Mouse (Mus musculus) forebrain, embryonic 14.5 days (tissue): ENCODE measurements around the gene Daam1. TPM values are rescaled to one million over a fixed set of nuclear protein-coding genes. Genes with fewer than 3 reads are reported as not detected.

Experiments used
- ATAC-seq: fragments of 200-750 bp; cut with Nextera tagmentation; 2 replicates; pipeline ENCODE4 v1.8.0; 2017; ENCODE audit warnings: mild to moderate bottlenecking, moderate library complexity
- DNase-seq: peaks from one replicate; pipeline ENCODE4 v3.0.0-alpha.2; 2015; ENCODE audit warnings: low spot score
- H3K27ac ChIP-seq: fragments of 300-500 bp; sonication (generic); 2 replicates; pipeline ENCODE4 v1.5.1; 2014; ENCODE audit warnings: low read depth, mild to moderate bottlenecking, control low read depth, low read length, moderate library complexity
- H3K27me3 ChIP-seq: fragments of 300-500 bp; sonication (generic); replicated peaks from 2 replicates; pipeline ENCODE4 v1.6.1; 2014; ENCODE audit warnings: low read length, control low read depth, mixed read lengths; ENCODE audit not compliant: control insufficient read depth, insufficient read depth
- H3K36me3 ChIP-seq: fragments of 300-500 bp; sonication (generic); 2 replicates; pipeline ENCODE4 v1.6.1; 2014; ENCODE audit warnings: low read length, control low read depth; ENCODE audit not compliant: control insufficient read depth, insufficient read depth
- H3K4me1 ChIP-seq: fragments of 300-500 bp; sonication (generic); 2 replicates; pipeline ENCODE4 v1.6.1; 2014; ENCODE audit warnings: antibody characterized with exemption, low read length, control low read depth; ENCODE audit not compliant: control insufficient read depth, insufficient read depth
- H3K4me2 ChIP-seq: fragments of 300-500 bp; sonication (generic); 2 replicates; pipeline ENCODE4 v1.6.1; 2014; ENCODE audit warnings: mild to moderate bottlenecking, control low read depth, low read length
- H3K4me3 ChIP-seq: fragments of 300-500 bp; sonication (generic); 2 replicates; pipeline ENCODE4 v1.5.1; 2014; ENCODE audit warnings: low read depth, low read length, control low read depth
- H3K9ac ChIP-seq: fragments of 300-500 bp; sonication (generic); 2 replicates; pipeline ENCODE4 v1.6.1; 2014; ENCODE audit warnings: mild to moderate bottlenecking, low read length, control low read depth, moderate library complexity
- H3K9me3 ChIP-seq: fragments of 300-500 bp; sonication (generic); replicated peaks from 2 replicates; pipeline ENCODE4 v1.6.1; 2016; ENCODE audit warnings: low read length, control low read depth, mixed read lengths; ENCODE audit not compliant: control insufficient read depth
- WGBS: fragments of 180-500 bp; shearing (Covaris S2); extraction: QIAGEN DNeasy Blood & Tissue Kit; methylation state at CpG from one replicate; pipeline ENCODE4 v1.1.7; 2014; 5-methylcytosine and 5-hydroxymethylcytosine counted together
- polyA plus RNA-seq: library from polyadenylated mRNA; unstranded; fragments of >200 nt; fragmentation: Nextera tagmentation; extraction: Ambion mirVana; gene quantifications from 2 replicates; pipeline ENCODE4 v1.2.1, GENCODE M21; 2014

Daam1 gene
- polyA plus RNA-seq, 1 experiment from 2014 or later = 29.9 TPM

GRCm38 (mm10) chr12:71981250-71981649 lies 150.4 kb downstream of the Daam1 start:
- no peak overlapping the region for H3K4me2 ChIP-seq
- WGBS = 20% methylated on average over 8 of the region's 8 CpGs
- DNase-seq (peak; percentile 93), ATAC-seq (peak; percentile 83)
- peaks cover 63% of the 10 kb centered on the region for H3K36me3 ChIP-seq
- H3K4me1 ChIP-seq = peaks cover 27% of the 10 kb centered on the region
- H3K9me3 ChIP-seq = no peaks in the 10 kb centered on the region
- no peak overlapping the region for H3K4me3 ChIP-seq
- peak overlapping the region; percentile 92 for H3K27ac ChIP-seq
- H3K9ac ChIP-seq = no peak overlapping the region
- no peaks in the 10 kb centered on the region for H3K27me3 ChIP-seq

- peak; percentile 26 for DNase-seq
- peak overlapping the region; percentile 73; the same call in 1 of the 2 replicates for H3K27ac ChIP-seq
These were observed 150.9 kb downstream of the Daam1 start for GRCm38 (mm10) chr12:71981791-71982190.

GRCm38 (mm10) chr12:71983102-71983715 lies 152.3 kb downstream of the Daam1 start:
- no peak for DNase-seq
- no peak overlapping the region for H3K9ac ChIP-seq
- no peak overlapping the region for H3K4me2 ChIP-seq
- 88% methylated on average over 10 of the region's 10 CpGs for WGBS
- no peak overlapping the region for H3K27ac ChIP-seq
- no peak for ATAC-seq
- no peak overlapping the region for H3K4me3 ChIP-seq
- no peaks in the 10 kb centered on the region for H3K9me3 ChIP-seq
- H3K36me3 ChIP-seq = peaks cover 58% of the 10 kb centered on the region
- peaks cover 23% of the 10 kb centered on the region for H3K4me1 ChIP-seq
- no peaks in the 10 kb centered on the region for H3K27me3 ChIP-seq

More at GRCm38 (mm10) chr12:71981791-71982190, 150.9 kb downstream of the Daam1 start:
- Histone ChIP-seq H3K4me2 (no peak overlapping the region), H3K4me1 (peaks cover 23% of the 10 kb centered on the region), H3K36me3 (peaks cover 63% of the 10 kb centered on the region), H3K9ac (no peak overlapping the region), H3K4me3 (no peak overlapping the region), H3K27me3 (no peaks in the 10 kb centered on the region), H3K9me3 (no peaks in the 10 kb centered on the region)
- WGBS = 55% methylated on average over 5 of the region's 5 CpGs
- ATAC-seq = peak; percentile 38; the same call in 1 of the 2 replicates

DNA sequence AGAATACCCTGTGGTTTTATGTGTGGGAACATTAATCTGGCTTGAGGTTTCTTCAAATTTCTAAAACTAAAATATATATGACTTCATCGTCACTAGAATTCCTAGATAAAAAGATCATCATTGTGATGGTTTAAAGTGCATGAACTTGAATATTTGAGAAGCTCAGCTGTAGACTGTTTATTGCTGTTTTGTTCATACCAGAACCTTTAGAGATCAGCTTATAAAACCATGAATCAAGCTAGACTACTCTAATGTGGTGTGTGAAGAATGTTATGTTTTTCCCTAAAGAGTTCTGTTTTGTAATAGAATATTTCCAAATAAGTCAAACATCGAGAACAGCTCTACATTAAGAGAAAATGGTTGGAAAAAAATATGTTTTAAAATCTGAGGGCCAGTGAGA lies 156.3 kb downstream of the Daam1 start:
- H3K4me2 ChIP-seq = no peak overlapping the region
- 93% methylated on average over 2 of the region's 2 CpGs for WGBS
- no peak overlapping the region for H3K4me3 ChIP-seq
- H3K9me3 ChIP-seq = no peaks in the 10 kb centered on the region
- H3K27me3 ChIP-seq = no peaks in the 10 kb centered on the region
- no peaks in the 10 kb centered on the region for H3K4me1 ChIP-seq
- ATAC-seq (no peak), DNase-seq (no peak)
- H3K9ac ChIP-seq = no peak overlapping the region
- peaks cover 81% of the 10 kb centered on the region for H3K36me3 ChIP-seq
- H3K27ac ChIP-seq = no peak overlapping the region

GRCm38 (mm10) chr12:71987885-71988284 lies 157.0 kb downstream of the Daam1 start:
- Histone ChIP-seq H3K27me3 (no peaks in the 10 kb centered on the region), H3K4me2 (no peak overlapping the region), H3K9me3 (no peaks in the 10 kb centered on the region), H3K27ac (no peak overlapping the region), H3K9ac (no peak overlapping the region), H3K4me1 (no peaks in the 10 kb centered on the region), H3K4me3 (no peak overlapping the region), H3K36me3 (peaks cover 82% of the 10 kb centered on the region)
- no peak for DNase-seq
- ATAC-seq = no peak
- 74% methylated on average over 4 of the region's 4 CpGs for WGBS

DNA sequence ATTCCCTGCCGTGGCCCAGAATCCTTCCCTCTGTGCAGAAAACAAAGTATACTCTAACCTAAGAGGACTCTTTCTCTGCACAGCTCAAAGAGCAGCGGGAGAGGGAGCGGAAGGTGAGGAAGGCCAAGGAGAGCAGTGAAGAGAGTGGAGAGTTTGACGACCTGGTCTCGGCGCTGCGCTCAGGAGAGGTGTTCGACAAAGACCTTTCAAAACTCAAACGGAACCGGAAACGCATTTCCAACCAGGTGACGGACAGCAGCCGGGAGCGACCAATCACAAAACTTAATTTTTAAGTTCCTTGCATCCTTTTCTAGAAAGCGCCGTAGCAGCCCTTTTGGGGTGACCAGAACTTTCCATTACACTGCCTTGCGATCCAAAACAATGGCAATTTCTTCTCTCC lies 158.7 kb downstream of the Daam1 start:
- no peak for ATAC-seq
- Histone ChIP-seq H3K9me3 (no peaks in the 10 kb centered on the region), H3K9ac (no peak overlapping the region), H3K36me3 (peaks cover 80% of the 10 kb centered on the region), H3K4me2 (no peak overlapping the region), H3K27ac (no peak overlapping the region), H3K4me1 (no peaks in the 10 kb centered on the region), H3K27me3 (no peaks in the 10 kb centered on the region), H3K4me3 (no peak overlapping the region)
- no peak for DNase-seq
- 95% methylated on average over 17 of the region's 17 CpGs for WGBS

DNA sequence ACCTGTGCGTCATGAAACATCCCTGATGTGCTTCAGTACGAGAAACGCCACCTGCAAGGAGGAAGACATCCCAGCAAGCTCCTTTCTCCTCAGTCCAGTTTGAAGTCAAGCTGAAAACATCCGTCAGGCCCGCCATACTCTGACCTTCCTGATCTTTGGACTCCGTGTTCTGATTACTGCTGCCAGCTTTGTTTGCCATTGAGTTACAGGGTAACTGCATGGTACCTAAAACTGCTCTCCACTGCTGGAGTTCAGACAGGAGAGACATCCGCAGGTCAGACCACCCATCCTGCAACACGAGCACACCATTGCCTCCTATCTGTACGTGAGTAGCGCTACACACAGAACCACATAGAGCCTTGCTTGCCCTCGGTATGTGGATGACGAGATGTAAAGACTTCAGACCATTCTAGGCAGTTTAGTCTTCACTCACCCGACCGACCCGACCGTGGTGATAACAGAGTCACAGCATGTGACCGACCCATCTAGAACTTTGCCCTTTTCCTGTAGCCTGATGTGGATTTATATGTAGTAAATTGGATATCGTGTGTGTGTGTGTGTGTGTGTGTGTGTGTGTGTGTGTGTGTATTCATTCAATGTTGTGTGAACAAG lies 161.8 kb downstream of the Daam1 start:
- no peak for DNase-seq
- ATAC-seq = no peak
- Histone ChIP-seq H3K9ac (no peak overlapping the region), H3K27me3 (no peaks in the 10 kb centered on the region), H3K4me2 (no peak overlapping the region), H3K36me3 (peaks cover 61% of the 10 kb centered on the region), H3K4me1 (no peaks in the 10 kb centered on the region), H3K27ac (no peak overlapping the region), H3K4me3 (no peak overlapping the region), H3K9me3 (no peaks in the 10 kb centered on the region)
- WGBS = 94% methylated on average over 18 of the region's 18 CpGs

- DNase-seq = no peak
- Histone ChIP-seq H3K4me1 (no peaks in the 10 kb centered on the region), H3K4me3 (no peak overlapping the region), H3K27ac (no peak overlapping the region), H3K36me3 (peaks cover 34% of the 10 kb centered on the region), H3K4me2 (no peak overlapping the region), H3K9me3 (no peaks in the 10 kb centered on the region), H3K9ac (no peak overlapping the region), H3K27me3 (no peaks in the 10 kb centered on the region)
- WGBS = 78% methylated on average over 8 of the region's 8 CpGs
- ATAC-seq = no peak
These were observed 165.0 kb downstream of the Daam1 start for GRCm38 (mm10) chr12:71995831-71996230.

DNA sequence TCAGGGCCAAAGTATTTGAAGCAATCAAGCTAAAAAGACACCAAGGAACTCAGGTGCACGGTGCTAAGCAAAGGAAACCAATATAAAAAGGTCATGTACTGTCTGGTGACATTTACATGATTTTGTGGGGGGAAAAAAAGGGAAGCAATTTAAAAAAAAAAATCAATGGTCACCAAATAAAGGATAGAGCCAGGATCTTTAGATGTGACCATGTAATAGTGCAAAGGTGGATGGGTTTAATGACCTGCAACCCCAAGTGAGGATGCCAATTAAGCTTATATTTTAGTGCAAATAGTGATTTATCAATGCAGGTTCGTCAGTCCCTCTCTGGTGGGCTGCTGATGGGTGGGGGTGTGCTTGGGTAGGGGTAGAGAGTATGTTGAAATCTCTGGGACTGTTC lies 166.0 kb downstream of the Daam1 start:
- H3K4me1 ChIP-seq = no peaks in the 10 kb centered on the region
- H3K4me2 ChIP-seq = no peak overlapping the region
- DNase-seq (no peak), ATAC-seq (no peak)
- H3K4me3 ChIP-seq = no peak overlapping the region
- no peak overlapping the region for H3K27ac ChIP-seq
- no peak overlapping the region for H3K9ac ChIP-seq
- H3K9me3 ChIP-seq = no peaks in the 10 kb centered on the region
- H3K36me3 ChIP-seq = peaks cover 25% of the 10 kb centered on the region
- no peaks in the 10 kb centered on the region for H3K27me3 ChIP-seq
- WGBS = 76% methylated on average over 2 of the region's 2 CpGs
